Mouse (Mus musculus): ENCODE data around the gene Prelid1. TPM values are rescaled to one million over a fixed set of nuclear protein-coding genes. Genes with fewer than 3 reads are reported as not detected.

Prelid1 gene
- polyA plus RNA-seq (2015; fragmentation: Nextera tagmentation; extraction: Ambion mirVana) = 196 and 213 TPM in 2 replicates

- ATAC-seq (no peak), DNase-seq (no peak)
- Histone ChIP-seq H3K27me3 (ENCODE audit: insufficient read depth, low read length) (no peaks in the 10 kb centered on the region), H3K4me1 (ENCODE audit: insufficient read depth) (peaks cover 34% of the 10 kb centered on the region), H3K4me2 (ENCODE audit: low read depth, low read length) (peak within 1 kb of the TSS; percentile 93), H3K9ac (replicated peaks) (peak within 1 kb of the TSS; percentile 90), H3K27ac (ENCODE audit: low read depth) (peak within 1 kb of the TSS; percentile 84; the same call in 1 of the 2 replicates), H3K9me3 (ENCODE audit: low read length) (no peaks in the 10 kb centered on the region), H3K4me3 (ENCODE audit: low read depth, low read length) (peak within 1 kb of the TSS; percentile 86), H3K36me3 (replicated peaks; ENCODE audit: insufficient read depth, low read length) (peaks cover 38% of the 10 kb centered on the region)
- WGBS (ENCODE audit: insufficient replicate concordance) = 80% methylated on average over 4 of the region's 4 CpGs
- TF ChIP-seq CTCF (IDR thresholded peaks at IDR 0.05; ENCODE audit: low read depth) (no peak), EP300 (IDR thresholded peaks at IDR 0.05; ENCODE audit: low read depth) (no peak)
These were observed at the start of gene Prelid1 for GRCm38 (mm10) chr13:55319931-55320533. TSS of gene Prelid1 (plus strand) at chr13:55320500.

- H3K36me3 ChIP-seq (replicated peaks; ENCODE audit: insufficient read depth, low read length) = peaks cover 52% of the 10 kb centered on the region
- DNase-seq (no peak), ATAC-seq (no peak)
- no peaks in the 10 kb centered on the region for H3K4me1 ChIP-seq (ENCODE audit: insufficient read depth)
- 89% methylated on average over 5 of the region's 5 CpGs for WGBS (ENCODE audit: insufficient replicate concordance)
- no peak overlapping the region for H3K9ac ChIP-seq (replicated peaks)
- H3K4me2 ChIP-seq (ENCODE audit: low read depth, low read length) = no peak overlapping the region
- no peaks in the 10 kb centered on the region for H3K27me3 ChIP-seq (ENCODE audit: insufficient read depth, low read length)
- TF ChIP-seq CTCF (IDR thresholded peaks at IDR 0.05; ENCODE audit: low read depth) (no peak), EP300 (IDR thresholded peaks at IDR 0.05; ENCODE audit: low read depth) (no peak)
- H3K27ac ChIP-seq (ENCODE audit: low read depth) = no peak overlapping the region
- H3K4me3 ChIP-seq (ENCODE audit: low read depth, low read length) = no peak overlapping the region
- H3K9me3 ChIP-seq (ENCODE audit: low read length) = no peaks in the 10 kb centered on the region
These were observed 43.1 kb upstream of the Prelid1 start for GRCm38 (mm10) chr13:55277203-55277602.

- Histone ChIP-seq H3K4me2 (ENCODE audit: low read depth, low read length) (no peak overlapping the region), H3K9me3 (ENCODE audit: low read length) (no peaks in the 10 kb centered on the region), H3K4me1 (ENCODE audit: insufficient read depth) (no peaks in the 10 kb centered on the region), H3K36me3 (replicated peaks; ENCODE audit: insufficient read depth, low read length) (peaks cover 52% of the 10 kb centered on the region), H3K27me3 (ENCODE audit: insufficient read depth, low read length) (no peaks in the 10 kb centered on the region), H3K27ac (ENCODE audit: low read depth) (no peak overlapping the region), H3K4me3 (ENCODE audit: low read depth, low read length) (no peak overlapping the region), H3K9ac (replicated peaks) (no peak overlapping the region)
- WGBS (ENCODE audit: insufficient replicate concordance) = 70% methylated on average over 5 of the region's 5 CpGs
- no peak for ATAC-seq
- no peak for DNase-seq
- TF ChIP-seq CTCF (IDR thresholded peaks at IDR 0.05; ENCODE audit: low read depth) (no peak), EP300 (IDR thresholded peaks at IDR 0.05; ENCODE audit: low read depth) (no peak)
These were observed 42.7 kb upstream of the Prelid1 start for GRCm38 (mm10) chr13:55277646-55278045.

- WGBS (ENCODE audit: insufficient replicate concordance) = 76% methylated on average over 3 of the region's 3 CpGs
- no peak for ATAC-seq
- peaks cover 70% of the 10 kb centered on the region for H3K36me3 ChIP-seq (replicated peaks; ENCODE audit: insufficient read depth, low read length)
These were observed 31.4 kb upstream of the Prelid1 start for GRCm38 (mm10) chr13:55288854-55289253.

GRCm38 (mm10) chr13:55296760-55297159 is 23.5 kb upstream of the Prelid1 start:
- Histone ChIP-seq H3K27me3 (ENCODE audit: insufficient read depth, low read length) (no peaks in the 10 kb centered on the region), H3K36me3 (replicated peaks; ENCODE audit: insufficient read depth, low read length) (peaks cover 71% of the 10 kb centered on the region), H3K27ac (ENCODE audit: low read depth) (no peak overlapping the region), H3K9me3 (ENCODE audit: low read length) (no peaks in the 10 kb centered on the region), H3K4me3 (ENCODE audit: low read depth, low read length) (no peak overlapping the region), H3K4me2 (ENCODE audit: low read depth, low read length) (no peak overlapping the region), H3K9ac (replicated peaks) (no peak overlapping the region), H3K4me1 (ENCODE audit: insufficient read depth) (no peaks in the 10 kb centered on the region)
- DNase-seq (no peak), ATAC-seq (no peak)
- WGBS (ENCODE audit: insufficient replicate concordance) = 92% methylated on average over 1 of the region's 1 CpGs
- no peak for TF ChIP-seq CTCF (IDR thresholded peaks at IDR 0.05; ENCODE audit: low read depth)
- TF ChIP-seq EP300 (IDR thresholded peaks at IDR 0.05; ENCODE audit: low read depth) = no peak

More at GRCm38 (mm10) chr13:55288854-55289253, 31.4 kb upstream of the Prelid1 start:
- Histone ChIP-seq H3K4me1 (ENCODE audit: insufficient read depth) (no peaks in the 10 kb centered on the region), H3K4me2 (ENCODE audit: low read depth, low read length) (no peak overlapping the region), H3K27ac (ENCODE audit: low read depth) (no peak overlapping the region), H3K9ac (replicated peaks) (no peak overlapping the region), H3K9me3 (ENCODE audit: low read length) (no peaks in the 10 kb centered on the region), H3K27me3 (ENCODE audit: insufficient read depth, low read length) (no peaks in the 10 kb centered on the region), H3K4me3 (ENCODE audit: low read depth, low read length) (no peak overlapping the region)
- TF ChIP-seq CTCF (IDR thresholded peaks at IDR 0.05; ENCODE audit: low read depth) (peak; percentile 17; the same call in 1 of the 2 replicates), EP300 (IDR thresholded peaks at IDR 0.05; ENCODE audit: low read depth) (no peak)
- no peak for DNase-seq

- TF ChIP-seq EP300 (IDR thresholded peaks at IDR 0.05; ENCODE audit: low read depth) = no peak
- no peak for TF ChIP-seq CTCF (IDR thresholded peaks at IDR 0.05; ENCODE audit: low read depth)
- no peak overlapping the region for H3K27ac ChIP-seq (ENCODE audit: low read depth)
- peaks cover 77% of the 10 kb centered on the region for H3K36me3 ChIP-seq (replicated peaks; ENCODE audit: insufficient read depth, low read length)
- DNase-seq (no peak), ATAC-seq (no peak)
- no peaks in the 10 kb centered on the region for H3K9me3 ChIP-seq (ENCODE audit: low read length)
- 87% methylated on average over 5 of the region's 5 CpGs for WGBS (ENCODE audit: insufficient replicate concordance)
- no peak overlapping the region for H3K4me3 ChIP-seq (ENCODE audit: low read depth, low read length)
- H3K9ac ChIP-seq (replicated peaks) = no peak overlapping the region
- H3K4me1 ChIP-seq (ENCODE audit: insufficient read depth) = no peaks in the 10 kb centered on the region
- H3K27me3 ChIP-seq (ENCODE audit: insufficient read depth, low read length) = no peaks in the 10 kb centered on the region
- H3K4me2 ChIP-seq (ENCODE audit: low read depth, low read length) = no peak overlapping the region
These were observed 19.4 kb upstream of the Prelid1 start for GRCm38 (mm10) chr13:55300913-55301312.
